Mouse (Mus musculus): ENCODE measurements around the gene Spib.

Spib gene

DNA sequence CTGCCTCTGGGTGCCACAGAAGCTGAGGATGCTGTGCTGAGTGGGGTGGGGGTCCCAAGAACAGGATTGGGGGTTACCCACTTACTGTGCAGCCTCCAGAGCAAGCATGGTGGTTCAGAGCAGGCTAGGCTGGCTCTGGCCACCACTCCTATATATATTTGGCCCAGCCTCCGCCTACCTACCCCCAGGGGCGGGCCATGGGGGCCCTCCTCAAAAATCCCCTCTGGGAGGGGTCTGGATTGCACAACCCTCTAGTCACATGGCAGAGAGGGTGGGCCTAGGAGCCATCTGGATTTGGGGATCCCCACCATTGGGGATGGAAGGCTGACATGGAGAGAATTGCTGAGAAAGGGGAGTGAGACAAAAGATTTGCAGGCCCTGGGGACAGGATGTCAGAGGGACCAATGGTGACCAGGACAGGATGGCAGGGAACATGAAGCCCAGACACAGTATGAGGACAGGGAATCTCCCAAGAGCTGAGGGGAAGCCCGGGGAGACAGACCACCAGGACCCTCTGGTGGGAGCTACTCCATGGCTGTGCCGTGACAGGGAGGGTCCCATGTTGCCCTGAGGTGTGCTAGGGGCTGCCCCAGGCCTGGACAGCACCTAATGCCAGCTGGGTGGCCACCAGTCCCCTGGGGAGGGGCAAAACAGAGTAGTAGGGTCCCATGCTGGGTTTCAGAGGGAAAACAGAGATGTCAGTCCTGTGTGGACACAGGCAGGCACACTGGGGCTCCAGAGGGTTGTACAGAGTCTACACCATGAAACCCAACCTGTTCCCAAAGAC lies at the start of gene Spib:
Gene Spib, minus strand, starts transcription at position 126 of the 787 bp plus-strand sequence.
- 85% methylated on average over 4 of the region's 4 CpGs for WGBS

DNA sequence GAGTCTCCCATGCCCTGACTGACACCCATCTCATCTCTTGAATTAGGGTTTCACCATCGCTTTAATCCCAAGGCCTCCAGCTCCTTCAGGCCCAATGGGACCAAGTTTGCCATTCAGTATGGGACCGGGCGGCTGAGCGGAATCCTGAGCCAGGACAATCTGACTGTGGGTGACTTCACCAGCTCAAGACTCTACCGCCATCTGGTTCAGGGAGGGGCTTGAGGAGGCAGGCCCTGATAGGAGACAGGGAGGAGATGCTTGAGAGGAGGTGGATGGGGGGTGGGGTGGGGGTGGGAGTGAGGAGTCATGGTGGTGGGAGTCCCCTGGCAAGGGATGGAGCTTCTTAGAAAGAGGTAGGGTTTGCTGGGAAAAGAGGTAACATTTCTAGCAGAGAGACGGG lies 49.8 kb upstream of the Spib start:
- WGBS: 84% methylated on average over 6 of the region's 6 CpGs

DNA sequence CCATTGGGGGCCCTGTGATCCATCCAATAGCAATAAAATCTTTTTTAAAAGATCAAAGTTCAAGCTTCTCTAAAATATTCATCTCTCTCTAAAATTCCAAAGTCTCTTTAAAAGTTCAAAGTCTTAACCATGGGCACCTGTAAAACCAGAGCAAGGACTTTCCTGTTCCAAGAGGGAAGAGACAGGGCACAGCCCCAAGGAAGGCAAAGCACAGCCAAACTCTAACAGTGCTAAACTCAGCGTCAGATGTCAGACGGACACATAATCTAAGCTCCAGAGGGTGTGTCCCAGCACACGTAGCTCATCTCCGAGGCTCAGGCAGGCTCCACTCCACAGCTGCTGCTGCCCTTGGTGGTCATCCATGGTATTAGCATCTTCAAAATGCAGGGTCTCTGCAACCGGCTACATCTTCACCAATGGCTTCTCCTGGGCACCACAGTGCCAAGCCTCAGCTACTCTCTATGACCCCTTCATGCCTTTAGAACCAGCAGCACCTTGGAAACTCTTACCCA lies 44.5 kb upstream of the Spib start:
- 51% methylated on average over 5 of the region's 5 CpGs for WGBS

DNA sequence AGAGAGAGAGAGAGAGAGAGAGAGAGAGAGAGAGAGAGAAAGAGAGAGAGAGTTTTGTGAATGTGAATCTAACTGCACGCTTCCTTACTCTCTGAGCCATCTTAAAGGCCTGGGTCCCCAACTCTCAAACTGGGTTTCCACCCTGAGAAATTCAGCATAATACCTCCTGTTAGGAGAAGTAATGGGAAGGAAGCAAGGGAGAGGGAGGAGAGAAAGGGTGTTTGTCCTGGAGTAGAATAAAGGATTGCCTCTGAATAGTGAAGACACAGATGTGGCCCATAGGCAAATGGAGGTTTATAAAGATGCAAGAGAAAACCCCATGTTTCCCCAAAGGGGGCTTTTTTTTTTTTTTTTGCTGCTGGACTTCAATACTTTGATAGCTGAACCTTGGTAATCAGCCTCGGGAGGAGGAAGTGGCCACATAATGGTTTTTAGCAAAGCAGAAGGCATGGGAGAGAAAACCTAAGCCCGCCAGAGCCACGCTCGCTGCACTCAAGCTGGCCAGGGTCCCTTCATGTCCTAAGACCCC lies 41.1 kb upstream of the Spib start:
- WGBS: 82% methylated on average over 5 of the region's 5 CpGs

DNA sequence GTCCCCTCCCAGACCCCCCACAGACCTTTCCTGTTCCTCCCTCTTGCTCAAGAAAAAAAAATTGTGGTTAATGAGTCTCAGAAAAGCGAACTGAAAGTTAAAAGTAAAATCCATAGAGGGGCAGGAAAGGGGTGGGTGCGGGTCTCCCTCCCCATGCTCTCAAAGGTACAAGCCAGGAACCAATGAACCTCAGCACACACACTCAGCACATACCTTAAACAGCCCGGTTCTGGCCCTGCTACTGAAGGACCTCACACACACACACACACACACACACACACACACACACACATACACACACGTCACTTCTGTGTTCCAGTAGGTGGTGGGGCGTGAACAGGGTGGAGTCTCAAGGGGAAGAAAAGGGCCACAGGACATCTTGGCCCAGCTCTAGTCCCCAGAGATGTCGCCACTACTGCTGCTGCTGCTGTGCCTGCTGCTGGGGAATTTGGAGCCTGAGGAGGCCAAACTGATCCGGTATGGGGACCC lies 40.4 kb upstream of the Spib start, which contains the start of gene Napsa:
Gene Napsa, plus strand, starts transcription at position 168 of the 489 bp plus-strand sequence.
- WGBS: 46% methylated on average over 7 of the region's 7 CpGs

DNA sequence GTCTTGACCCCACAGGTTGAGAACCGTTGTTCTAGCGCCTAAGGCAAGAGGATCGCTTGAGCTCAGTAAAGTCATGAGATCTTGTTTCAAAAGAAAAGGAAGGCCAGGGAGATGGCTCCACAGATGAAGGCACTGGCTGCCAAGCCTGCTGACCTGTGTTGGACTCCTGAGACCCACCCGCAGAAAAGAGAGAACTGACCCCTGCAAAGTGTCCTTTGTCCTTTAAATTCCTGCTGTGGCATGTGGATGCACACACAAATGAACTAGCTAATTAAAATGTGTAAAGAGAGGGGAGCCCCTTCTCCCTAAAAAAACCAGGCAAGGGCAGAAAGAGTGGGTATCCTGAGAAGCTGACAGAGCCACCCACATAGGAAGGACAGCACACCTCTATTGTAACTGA lies 39.9 kb upstream of the Spib start:
- WGBS: 51% methylated on average over 4 of the region's 4 CpGs

DNA sequence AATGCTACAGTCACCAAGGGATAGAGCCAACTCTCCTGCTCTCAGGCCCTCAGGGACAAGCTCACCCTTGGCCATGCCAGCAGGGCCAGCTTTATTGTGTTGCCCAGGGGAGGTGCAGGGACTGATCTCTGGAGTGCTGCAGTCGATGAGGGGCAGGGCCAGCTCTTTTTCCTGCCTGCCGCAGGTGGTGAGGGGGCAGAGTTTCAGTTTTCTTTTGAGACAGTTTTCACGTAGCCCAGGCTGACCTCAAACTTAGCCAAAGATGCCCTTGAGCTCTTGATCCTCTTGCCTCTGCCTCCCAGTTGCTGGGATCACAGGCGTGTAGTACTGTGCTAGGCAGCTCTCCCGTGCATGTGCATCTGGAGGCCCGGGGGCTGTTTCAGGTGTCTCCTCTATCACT lies 39.1 kb upstream of the Spib start:
- WGBS: 87% methylated on average over 6 of the region's 6 CpGs

GRCm38 (mm10) chr7:44568803-44569202 lies 36.9 kb upstream of the Spib start:
- 76% methylated on average over 9 of the region's 9 CpGs for WGBS

- WGBS: 77% methylated on average over 6 of the region's 6 CpGs
Measured at GRCm38 (mm10) chr7:44565414-44565813, 33.5 kb upstream of the Spib start.

- WGBS: 85% methylated on average over 10 of the region's 10 CpGs
Measured at GRCm38 (mm10) chr7:44564486-44564885, 32.6 kb upstream of the Spib start.

DNA sequence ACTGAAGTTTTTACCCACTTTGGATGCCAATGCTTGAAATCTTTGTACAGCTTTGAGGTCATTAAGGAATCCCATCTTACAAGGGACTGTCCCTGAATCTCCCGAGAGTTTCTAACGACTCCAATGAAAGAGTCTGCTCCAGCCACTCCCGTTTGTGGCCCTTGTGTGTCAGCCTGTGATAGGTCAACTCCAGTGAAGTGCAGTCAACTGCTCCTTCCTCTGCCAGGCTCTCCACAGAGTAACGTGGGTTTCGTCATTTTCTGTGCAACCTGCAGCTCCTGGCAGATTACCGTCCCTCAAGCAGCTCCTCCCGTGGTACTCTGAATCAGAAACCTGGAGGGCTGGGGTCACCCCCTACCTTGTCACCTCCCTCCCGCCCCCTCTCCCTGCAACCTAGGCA lies 31.4 kb upstream of the Spib start:
- 53% methylated on average over 8 of the region's 8 CpGs for WGBS

- 50% methylated on average over 18 of the region's 18 CpGs for whole genome bisulfite sequencing
Measured at GRCm38 (mm10) chr7:44560435-44561400, 28.8 kb upstream of the Spib start.

GRCm38 (mm10) chr7:44557629-44558028 lies 25.8 kb upstream of the Spib start:
- 73% methylated on average over 2 of the region's 2 CpGs for WGBS

GRCm38 (mm10) chr7:44553826-44554225 lies 22.0 kb upstream of the Spib start, which contains the start of gene Nr1h2:
TSS of gene Nr1h2 (minus strand) at chr7:44553951.
- under 1% methylated on average over 22 of the region's 22 CpGs for WGBS

DNA sequence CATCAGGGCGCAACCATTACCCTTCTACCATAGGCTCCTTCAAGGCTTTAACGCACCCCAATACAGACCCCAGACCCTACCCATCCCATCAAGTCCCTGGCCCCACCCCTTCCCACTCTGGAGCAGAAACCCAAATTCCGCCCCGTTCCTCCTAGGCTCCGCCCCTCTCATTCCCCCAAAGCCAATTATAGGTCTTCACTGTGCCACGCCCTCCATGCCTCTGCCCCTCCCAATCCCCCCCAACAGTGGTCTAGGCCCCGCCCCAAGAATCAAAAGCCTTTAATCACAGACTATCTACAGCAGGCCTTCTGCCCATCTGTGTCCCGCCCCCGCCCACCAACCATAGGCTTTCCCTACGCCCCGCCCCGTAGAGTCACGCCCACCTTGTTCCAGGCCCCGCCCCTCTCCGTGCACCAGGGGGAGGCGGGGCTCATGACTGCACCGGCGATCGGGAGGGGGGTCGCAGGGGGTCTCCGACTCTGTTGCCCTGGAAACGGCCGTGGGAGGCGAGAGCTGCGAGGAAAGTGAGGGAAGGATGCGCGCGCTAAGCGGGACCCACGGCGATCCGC lies 21.4 kb upstream of the Spib start:
- whole genome bisulfite sequencing: 1% methylated on average over 32 of the region's 32 CpGs

GRCm38 (mm10) chr7:44552141-44552908 lies 20.5 kb upstream of the Spib start:
- 85% methylated on average over 31 of the region's 31 CpGs for WGBS

DNA sequence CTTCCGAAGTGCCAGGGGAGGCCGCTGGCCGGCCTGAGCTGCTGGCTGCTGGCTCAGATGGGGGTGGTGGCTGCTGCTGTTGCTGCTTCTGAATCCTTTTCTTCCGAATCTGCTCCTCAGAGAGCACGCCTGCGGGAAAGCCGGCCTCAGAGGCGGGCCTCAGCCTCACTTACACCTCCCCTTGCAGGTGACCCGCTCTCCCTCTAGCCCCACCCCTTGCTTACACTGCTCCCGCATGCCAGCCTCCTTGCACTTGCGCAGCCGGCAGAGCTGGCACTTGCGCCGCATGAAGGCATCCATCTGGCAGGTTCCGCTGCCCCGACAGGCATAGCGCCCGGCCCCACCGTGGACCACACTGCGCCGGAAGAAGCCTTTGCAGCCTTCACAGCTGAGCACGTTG lies 19.9 kb upstream of the Spib start:
- WGBS: 84% methylated on average over 22 of the region's 22 CpGs

DNA sequence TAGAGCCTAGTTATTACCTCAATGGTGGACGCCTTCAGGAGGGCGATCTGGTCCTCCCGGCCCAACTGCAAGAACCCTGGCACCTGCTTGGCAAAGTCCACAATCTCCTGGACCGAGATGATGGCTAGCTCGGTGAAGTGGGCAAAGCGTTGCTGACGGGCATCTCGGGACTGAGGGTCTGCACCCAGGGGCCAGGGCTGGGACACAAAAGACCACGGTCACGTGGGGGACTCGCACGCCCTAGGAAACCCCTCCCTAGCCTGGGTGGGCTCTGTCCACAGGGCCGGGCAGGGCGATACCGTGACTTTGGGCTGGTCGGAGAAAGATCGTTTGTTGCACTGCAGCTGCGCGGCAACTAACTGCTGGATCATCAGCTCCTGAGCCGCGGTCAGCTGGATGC lies 19.4 kb upstream of the Spib start:
- 94% methylated on average over 21 of the region's 21 CpGs for WGBS

DNA sequence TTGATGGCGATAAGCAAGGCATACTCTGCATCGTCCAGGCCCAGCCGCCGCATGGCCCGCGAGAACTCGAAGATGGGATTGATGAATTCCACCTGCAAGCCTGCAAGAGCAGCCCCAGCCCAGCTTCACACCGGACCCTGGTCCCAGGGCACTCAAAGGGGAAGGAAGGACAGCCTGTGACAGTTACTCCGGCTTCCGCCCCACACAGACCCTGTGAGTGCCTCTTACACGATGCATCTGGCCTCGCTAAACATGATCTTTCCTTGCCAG lies 18.5 kb upstream of the Spib start:
- 97% methylated on average over 12 of the region's 12 CpGs for WGBS

- WGBS: 95% methylated on average over 23 of the region's 23 CpGs
Measured at GRCm38 (mm10) chr7:44549621-44550408, 17.9 kb upstream of the Spib start.

Data from cerebral cortex, adult 2 months (tissue).